Mouse (Mus musculus) E14TG2a.4 (cell line): ENCODE measurements around the gene Gm3336.

ENCODE experiments used
- H3K27me3 ChIP-seq: 2 replicates; pipeline ENCODE4 v1.6.1; 2014; ENCODE audit warnings: low read length, control low read depth; ENCODE audit not compliant: insufficient read depth
- H3K36me3 ChIP-seq: 2 replicates; pipeline ENCODE4 v1.6.1; 2014; ENCODE audit warnings: low read length, control low read depth; ENCODE audit not compliant: insufficient read depth
- H3K4me1 ChIP-seq: replicated peaks from 2 replicates; pipeline ENCODE4 v1.6.1; 2014; ENCODE audit warnings: low read depth, low read length, control low read depth
- H3K4me3 ChIP-seq: replicated peaks from 2 replicates; pipeline ENCODE4 v1.5.1; 2014; ENCODE audit warnings: mild to moderate bottlenecking, low read length
- H3K9me3 ChIP-seq: 2 replicates; pipeline ENCODE4 v1.6.1; 2014; ENCODE audit warnings: low read length, control low read depth
- CTCF ChIP-seq: conservative IDR thresholded peaks from 2 replicates; pipeline ENCODE4 v1.5.1; 2014; ENCODE audit warnings: low read length
- NANOG ChIP-seq: IDR thresholded peaks from 2 replicates; pipeline ENCODE4 v1.6.1; 2014; ENCODE audit warnings: borderline replicate concordance, low read length, mixed read lengths
- POU5F1 ChIP-seq: IDR thresholded peaks from 2 replicates; pipeline ENCODE4 v1.6.1; 2014; ENCODE audit warnings: low read length, borderline replicate concordance

The Gm3336 gene

DNA sequence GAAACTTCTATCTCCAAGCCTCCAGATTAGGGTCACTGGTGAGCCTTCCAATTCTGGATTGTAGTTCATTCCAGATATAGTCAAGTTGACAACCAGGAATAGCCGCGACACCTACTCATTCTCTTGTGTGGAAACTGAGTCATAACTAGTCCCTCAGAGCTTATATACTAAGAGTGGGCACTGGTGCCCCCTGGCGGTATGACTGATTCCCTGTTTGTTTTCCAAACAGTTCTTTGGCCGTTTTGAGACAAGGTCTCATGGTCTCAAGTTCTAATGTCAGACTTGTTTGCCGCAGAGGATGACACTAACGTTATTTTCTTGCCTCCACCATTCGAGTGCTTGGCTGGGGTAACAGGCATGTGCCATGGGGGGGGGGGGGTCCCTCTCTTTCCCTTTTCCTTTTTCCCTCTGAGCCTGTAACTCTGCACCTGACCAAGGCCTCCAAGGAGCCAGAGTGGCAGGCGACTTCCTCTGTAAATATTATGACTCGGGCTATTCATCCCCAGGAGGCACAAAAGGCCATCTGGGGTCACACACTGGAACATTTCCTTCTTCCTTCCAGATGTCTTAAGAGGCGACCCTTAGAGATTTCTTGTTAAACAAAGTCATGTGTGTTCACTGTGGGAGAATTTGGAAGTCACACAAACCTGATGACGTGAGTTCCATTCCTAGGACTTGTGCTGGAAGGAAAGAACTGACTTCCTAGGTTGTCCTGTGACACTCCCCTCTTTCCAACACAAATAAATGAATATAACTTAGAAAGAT, 33.8 kb downstream of the Gm3336 start:
- Histone ChIP-seq H3K27me3 (peaks cover 31% of the 10 kb centered on the region), H3K9me3 (no peaks in the 10 kb centered on the region), H3K4me3 (peak overlapping the region; percentile 69; the same call in 1 of the 2 replicates), H3K36me3 (peaks cover 13% of the 10 kb centered on the region), H3K4me1 (peaks cover 64% of the 10 kb centered on the region)
- peak; percentile 78 for TF ChIP-seq CTCF
- no peak for TF ChIP-seq NANOG

DNA sequence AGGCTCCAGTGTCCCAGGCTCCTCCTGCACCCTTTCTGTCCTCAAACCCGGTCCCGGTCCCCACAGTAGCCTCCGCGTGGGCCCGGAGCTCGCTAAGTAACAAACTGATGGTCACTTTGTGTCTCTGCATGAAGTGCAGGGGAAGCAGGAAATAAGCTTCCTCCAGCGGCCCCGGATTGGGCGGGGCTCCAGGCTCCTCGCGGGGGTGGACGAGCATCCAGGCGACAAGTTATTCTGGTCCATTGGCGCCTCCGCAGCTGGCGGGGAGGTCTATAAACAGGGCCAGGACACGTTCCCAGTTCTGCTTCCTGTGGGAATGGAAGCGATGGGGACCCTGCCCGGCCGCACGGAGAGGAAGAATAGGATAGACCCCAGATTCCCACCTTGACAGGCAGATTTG, 34.8 kb downstream of the Gm3336 start:
- Histone ChIP-seq H3K36me3 (peaks cover 23% of the 10 kb centered on the region), H3K4me1 (peaks cover 62% of the 10 kb centered on the region), H3K9me3 (no peaks in the 10 kb centered on the region), H3K4me3 (peak overlapping the region; percentile 69), H3K27me3 (peaks cover 21% of the 10 kb centered on the region)
- no peak for TF ChIP-seq POU5F1
- TF ChIP-seq NANOG = no peak
- no peak for TF ChIP-seq CTCF

DNA sequence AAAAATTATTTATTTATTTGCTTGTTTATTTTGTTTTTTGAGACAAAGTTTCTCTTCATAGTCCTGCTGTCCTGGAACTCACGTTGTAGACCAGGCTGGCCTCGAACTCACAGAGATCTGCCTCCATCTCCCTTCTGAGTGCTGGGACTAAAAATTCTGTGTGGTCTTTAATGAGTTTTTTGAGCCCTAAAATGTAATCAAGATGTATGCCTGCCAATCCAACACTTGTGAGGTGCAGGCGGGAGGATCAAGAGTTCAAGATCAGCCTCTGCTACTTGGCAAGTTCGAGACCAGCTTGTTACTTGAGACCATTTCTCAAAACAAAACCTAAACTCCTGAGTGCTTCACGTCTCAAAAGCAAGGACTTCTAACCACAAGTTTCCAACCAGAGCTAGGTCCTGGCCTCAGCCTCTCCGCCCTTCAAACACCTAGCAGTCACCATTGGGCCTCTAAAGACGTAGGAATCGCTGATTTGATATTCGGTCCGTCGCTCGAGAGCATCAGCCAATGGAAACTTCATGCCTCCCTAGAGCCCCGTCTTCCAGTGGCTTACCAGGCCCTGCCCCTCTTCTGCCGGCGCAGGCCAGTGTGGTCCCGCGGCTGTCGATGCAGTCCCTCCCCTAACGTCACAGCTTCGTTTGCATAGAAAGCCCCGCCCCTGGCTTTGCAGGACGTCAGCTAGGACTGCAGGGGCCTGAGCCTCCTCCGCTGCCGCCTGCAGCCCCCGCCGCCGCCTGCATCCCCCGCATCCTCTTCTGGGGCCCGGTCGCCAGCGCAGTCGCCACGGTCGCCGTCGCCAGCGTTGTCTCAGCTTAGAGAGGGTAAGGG, 35.9 kb downstream of the Gm3336 start, which contains the start of gene Rab3a:
Gene Rab3a, plus strand, starts transcription at position 637 of the 828 bp plus-strand sequence.
- no peaks in the 10 kb centered on the region for H3K9me3 ChIP-seq
- peaks cover 62% of the 10 kb centered on the region for H3K4me1 ChIP-seq
- peaks cover 32% of the 10 kb centered on the region for H3K36me3 ChIP-seq
- no peak for TF ChIP-seq NANOG
- no peak for TF ChIP-seq POU5F1
- TF ChIP-seq CTCF = no peak
- H3K27me3 ChIP-seq = peaks cover 14% of the 10 kb centered on the region
- H3K4me3 ChIP-seq = peak within 1 kb of the TSS; percentile 86

DNA sequence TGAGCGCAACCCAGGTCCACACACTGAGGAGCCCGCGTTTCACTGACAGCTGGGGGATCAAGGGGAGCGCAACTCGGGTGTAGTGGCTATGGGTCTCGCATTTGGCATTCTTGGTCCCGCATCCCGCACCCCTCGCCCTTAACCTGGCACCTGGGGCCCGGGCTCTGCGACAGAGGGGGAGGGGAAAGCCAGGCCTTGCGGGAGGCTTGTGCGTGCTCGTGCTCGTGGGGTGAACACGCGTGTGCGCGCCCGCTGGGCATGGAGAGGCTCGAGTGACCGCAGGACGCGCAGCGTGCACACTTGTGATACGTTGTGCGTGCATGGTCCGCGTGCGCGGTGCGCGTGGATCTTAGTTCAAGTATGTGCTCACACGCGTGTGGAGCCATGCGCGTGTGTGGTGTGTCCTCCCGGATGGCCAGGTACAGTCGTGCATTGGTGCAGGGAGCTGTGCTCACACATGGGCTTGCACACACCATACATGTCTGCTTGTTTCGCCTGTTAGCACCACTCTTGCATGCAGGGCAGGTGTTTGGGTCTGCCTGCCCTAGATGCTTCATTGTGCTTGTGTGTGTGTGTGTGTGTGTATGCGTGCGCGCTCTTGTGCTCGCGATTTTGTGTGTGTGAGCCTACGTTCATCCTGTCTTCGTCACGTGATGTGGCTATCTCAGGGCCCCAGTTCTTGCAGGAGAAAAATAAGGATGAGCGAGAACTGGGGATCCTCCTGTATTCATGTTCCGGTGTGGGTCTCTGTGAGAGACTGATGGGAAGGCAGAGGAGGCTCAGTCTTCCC, 36.7 kb downstream of the Gm3336 start:
- Histone ChIP-seq H3K4me1 (peaks cover 68% of the 10 kb centered on the region), H3K9me3 (no peaks in the 10 kb centered on the region), H3K36me3 (peaks cover 36% of the 10 kb centered on the region), H3K4me3 (peak overlapping the region; percentile 86), H3K27me3 (peaks cover 6% of the 10 kb centered on the region)
- TF ChIP-seq NANOG (no peak), POU5F1 (no peak), CTCF (no peak)

DNA sequence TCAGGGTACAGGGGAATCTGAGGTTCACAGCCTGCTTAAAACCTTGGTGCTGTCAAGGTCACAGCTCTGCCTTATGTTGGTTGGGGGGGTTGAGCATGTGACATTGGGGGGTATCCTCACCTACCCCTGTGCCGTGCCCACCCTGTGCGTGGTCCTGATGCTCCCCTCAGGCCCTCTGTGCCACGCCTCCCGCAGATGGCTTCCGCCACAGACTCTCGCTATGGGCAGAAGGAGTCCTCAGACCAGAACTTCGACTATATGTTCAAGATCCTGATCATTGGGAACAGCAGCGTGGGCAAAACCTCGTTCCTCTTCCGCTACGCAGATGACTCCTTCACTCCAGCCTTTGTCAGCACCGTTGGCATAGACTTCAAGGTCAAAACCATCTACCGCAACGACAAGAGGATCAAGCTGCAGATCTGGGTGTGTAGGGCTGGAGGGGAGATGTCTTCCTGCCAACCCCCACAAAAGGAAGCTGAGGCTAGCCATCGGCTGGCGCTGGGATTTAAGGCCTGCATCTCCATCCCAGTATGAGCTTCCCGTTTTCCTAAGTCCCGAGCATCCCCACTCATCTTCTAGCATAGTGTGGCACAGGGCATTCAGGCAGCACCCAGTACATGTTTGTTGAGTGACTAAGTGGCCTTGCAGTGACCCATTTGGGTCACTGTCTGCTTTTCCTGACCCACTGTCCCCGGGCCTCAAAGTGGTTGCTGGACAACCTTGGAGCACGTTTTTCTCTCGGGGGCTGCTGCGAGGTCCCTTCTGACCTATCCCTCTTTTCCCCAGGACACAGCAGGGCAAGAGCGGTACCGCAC, 37.5 kb downstream of the Gm3336 start:
- 0 out of 2 replicates have a peak, but pooled peaks cover 4% of the 10 kb centered on the region for H3K27me3 ChIP-seq
- H3K9me3 ChIP-seq = no peaks in the 10 kb centered on the region
- peaks cover 36% of the 10 kb centered on the region for H3K36me3 ChIP-seq
- H3K4me3 ChIP-seq = peak overlapping the region; percentile 86
- TF ChIP-seq CTCF (no peak), NANOG (0 out of 2 replicates have a peak, but pooled peaks have one; percentile 6)
- peaks cover 70% of the 10 kb centered on the region for H3K4me1 ChIP-seq

DNA sequence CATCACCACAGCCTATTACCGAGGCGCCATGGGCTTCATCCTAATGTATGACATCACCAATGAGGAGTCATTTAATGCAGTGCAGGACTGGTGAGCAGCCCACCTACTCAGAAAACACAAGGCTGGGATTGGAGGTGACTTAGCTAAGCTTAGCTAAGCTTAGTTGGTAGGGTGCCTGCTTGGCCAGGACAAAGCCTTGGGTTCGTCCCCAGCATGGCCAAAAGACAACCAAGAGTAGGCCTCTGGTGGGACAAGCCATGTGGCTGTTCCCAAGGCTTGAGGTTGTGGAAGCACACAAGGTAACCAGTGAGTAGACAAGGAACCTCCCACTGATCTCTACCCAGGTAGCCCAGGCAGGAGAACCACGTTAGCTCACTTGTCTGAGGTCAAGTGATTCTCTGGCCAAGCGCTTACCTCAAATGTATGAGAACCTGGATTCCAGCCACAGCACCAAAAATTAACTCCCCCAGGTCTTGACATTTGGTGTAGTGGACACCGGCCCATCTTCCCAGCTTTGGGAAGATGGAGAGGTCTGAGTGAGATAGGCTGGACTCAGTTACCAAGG, 38.2 kb downstream of the Gm3336 start:
- no peak for TF ChIP-seq CTCF
- no peak for TF ChIP-seq POU5F1
- TF ChIP-seq NANOG = no peak
- H3K4me1 ChIP-seq = peaks cover 74% of the 10 kb centered on the region
- H3K4me3 ChIP-seq = no peak overlapping the region
- 0 out of 2 replicates have a peak, but pooled peaks cover 4% of the 10 kb centered on the region for H3K27me3 ChIP-seq
- peaks cover 36% of the 10 kb centered on the region for H3K36me3 ChIP-seq
- no peaks in the 10 kb centered on the region for H3K9me3 ChIP-seq

DNA sequence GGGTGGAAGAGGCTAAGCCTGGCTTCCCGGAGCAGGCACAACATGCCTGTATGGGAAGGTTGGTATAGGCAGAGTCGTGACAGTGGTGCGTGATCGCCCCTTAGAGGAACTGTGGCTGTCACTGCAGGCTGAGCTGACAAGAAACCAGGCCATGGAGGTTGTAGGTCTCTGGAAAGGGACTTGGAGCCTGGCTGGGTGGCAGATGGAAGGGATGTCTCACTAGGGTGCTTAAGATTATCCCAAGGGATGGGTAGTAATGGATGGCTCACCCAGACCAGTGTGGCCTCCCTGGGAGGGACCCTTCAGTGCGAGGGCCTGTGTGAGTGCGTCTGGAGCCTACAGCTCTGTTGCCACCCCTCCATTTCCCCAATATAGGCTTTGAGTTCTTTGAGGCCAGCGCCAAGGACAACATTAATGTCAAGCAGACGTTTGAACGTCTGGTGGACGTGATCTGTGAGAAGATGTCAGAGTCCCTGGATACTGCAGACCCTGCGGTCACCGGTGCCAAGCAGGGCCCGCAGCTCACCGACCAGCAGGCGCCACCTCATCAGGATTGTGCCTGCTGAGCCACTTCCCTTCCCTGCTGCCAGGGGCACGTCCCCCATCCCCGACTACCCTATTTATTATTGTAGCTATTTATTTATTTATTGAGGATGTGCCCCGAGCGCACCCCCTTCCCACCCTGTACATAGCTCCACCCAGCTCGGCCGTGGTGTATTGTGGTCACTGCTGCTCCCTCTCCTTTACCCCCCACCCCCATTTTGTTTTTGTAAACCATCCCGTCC, 39.4 kb downstream of the Gm3336 start:
- Histone ChIP-seq H3K27me3 (0 out of 2 replicates have a peak, but pooled peaks cover 4% of the 10 kb centered on the region), H3K36me3 (peaks cover 43% of the 10 kb centered on the region), H3K4me1 (peaks cover 79% of the 10 kb centered on the region), H3K4me3 (no peak overlapping the region), H3K9me3 (no peaks in the 10 kb centered on the region)
- TF ChIP-seq CTCF = peak; percentile 42
- no peak for TF ChIP-seq NANOG
- TF ChIP-seq POU5F1 = no peak
